Mouse (Mus musculus): ENCODE results near the gene Tasp1.
"Not testable (repeated sequence)": the region's sequence is repeated elsewhere in the genome, so short reads cannot be mapped to it uniquely, and the experiment has no call there.

Gene Tasp1

GRCm38 (mm10) chr2:140066353-140067314 is at the start of gene Tasp1:
Gene Tasp1 (minus strand): TSS chr2:140066805.
- in situ Hi-C loops (cut with MboI, MseI): no loop called here

- in situ Hi-C loops (cut with MboI, MseI): no loop called here
Observed at GRCm38 (mm10) chr2:140113851-140114250, 47.2 kb upstream of the Tasp1 start.

- in situ Hi-C loops (cut with MboI, MseI): no loop called here
Observed at GRCm38 (mm10) chr2:140108945-140109344, 42.3 kb upstream of the Tasp1 start.

- in situ Hi-C loops (cut with MboI, MseI): no loop called here
Observed at GRCm38 (mm10) chr2:140107641-140108040, 41.0 kb upstream of the Tasp1 start.

- in situ Hi-C loops (cut with MboI, MseI): no loop called here
Observed at GRCm38 (mm10) chr2:140104951-140105350, 38.3 kb upstream of the Tasp1 start.

GRCm38 (mm10) chr2:140100551-140101474 is 34.2 kb upstream of the Tasp1 start:
- in situ Hi-C loops (cut with MboI, MseI): no loop called here

- in situ Hi-C loops (cut with MboI, MseI): no loop called here
Observed at GRCm38 (mm10) chr2:140099971-140100370, 33.4 kb upstream of the Tasp1 start.

- in situ Hi-C loops (cut with MboI, MseI): no loop called here
Observed at GRCm38 (mm10) chr2:140097131-140097591, 30.6 kb upstream of the Tasp1 start.

- in situ Hi-C loops (cut with MboI, MseI): no loop called here
Observed at GRCm38 (mm10) chr2:140096034-140096433, 29.4 kb upstream of the Tasp1 start.

GRCm38 (mm10) chr2:140093433-140093832 is 26.8 kb upstream of the Tasp1 start:
- in situ Hi-C loops (cut with MboI, MseI): no loop called here

- in situ Hi-C loops (cut with MboI, MseI): no loop called here
Observed at GRCm38 (mm10) chr2:140084245-140084644, 17.6 kb upstream of the Tasp1 start.

- in situ Hi-C loops (cut with MboI, MseI): no loop called here
Observed at GRCm38 (mm10) chr2:140080747-140081577, 14.4 kb upstream of the Tasp1 start.

GRCm38 (mm10) chr2:140079284-140079683 is 12.7 kb upstream of the Tasp1 start:
- in situ Hi-C loops (cut with MboI, MseI): not testable (repeated sequence)

GRCm38 (mm10) chr2:140078600-140079280 is 12.1 kb upstream of the Tasp1 start:
- in situ Hi-C loops (cut with MboI, MseI): no loop called here

GRCm38 (mm10) chr2:140077476-140077875 is 10.9 kb upstream of the Tasp1 start:
- in situ Hi-C loops (cut with MboI, MseI): no loop called here

GRCm38 (mm10) chr2:140075150-140075549 is 8.5 kb upstream of the Tasp1 start:
- in situ Hi-C loops (cut with MboI, MseI): no loop called here

- in situ Hi-C loops (cut with MboI, MseI): no loop called here
Observed at GRCm38 (mm10) chr2:140067516-140067915, 911 bp upstream of the Tasp1 start.

GRCm38 (mm10) chr2:140065676-140066075 is 929 bp downstream of the Tasp1 start:
- in situ Hi-C loops (cut with MboI, MseI): no loop called here

GRCm38 (mm10) chr2:140061481-140061880 is 5.1 kb downstream of the Tasp1 start:
- in situ Hi-C loops (cut with MboI, MseI): no loop called here

- in situ Hi-C loops (cut with MboI, MseI): no loop called here
Observed at GRCm38 (mm10) chr2:140060092-140060867, 6.3 kb downstream of the Tasp1 start.

Measured in regulatory T cell (primary cell).